9 mouse cellular contexts compared by ENCODE assay signal in the genomic region with DNA sequence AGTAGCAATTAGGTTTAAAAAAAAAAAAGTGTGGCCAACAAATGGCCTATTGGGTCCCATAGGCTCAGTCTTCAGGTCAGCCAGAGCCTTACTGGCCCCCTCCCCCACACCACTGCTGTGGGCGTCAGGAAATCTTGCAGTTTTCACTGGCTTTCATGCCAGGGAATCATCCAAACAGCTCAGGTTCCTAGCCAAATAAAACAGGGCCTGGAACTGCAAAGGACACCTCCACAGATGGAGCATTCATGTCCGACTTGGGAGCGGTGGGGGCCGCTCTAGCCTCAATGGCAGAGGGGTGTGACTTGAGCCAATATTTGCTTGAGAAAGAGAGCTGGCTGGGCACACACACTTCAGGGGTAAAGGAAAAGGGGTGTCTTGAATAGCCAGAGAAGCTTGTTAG. TPM values are rescaled to one million over a fixed set of nuclear protein-coding genes. Genes with fewer than 3 reads are reported as not detected.
A peak's percentile ranks its signal among the peaks of the same experiment; 100 is the strongest.
DNase-seq lines count a peak whose midpoint lies in the region; ATAC-seq and TF ChIP-seq lines count a peak whose summit lies in the region.
"Had no signal": no experiment of that assay in that cellular context is flagged by ENCODE, and none has a peak within 500 bp of the region (broad histone marks: within the 10 kb centered on the region; RNA-seq: fewer than 3 reads in every experiment).

No protein-coding gene starts in this region.

- 47% methylated on average over 4 of the region's 4 CpGs for WGBS in forebrain, embryonic 16.5 days

- H3K4me1 ChIP-seq in forebrain, embryonic 16.5 days (replicated peaks; ENCODE audit: control insufficient read depth, insufficient read depth, low read length): peaks cover 14% of the 10 kb centered on the region

- intact Hi-C loops in gastrocnemius, adult 2 months (cut with DNase I): no loop called here
- intact Hi-C loops in left cerebral cortex, postnatal 14 days (cut with DNase I): no loop called here

- no peak for TF ChIP-seq CTCF in gastrocnemius, adult 2 months (IDR thresholded peaks at IDR 0.05)
- TF ChIP-seq CTCF in Patski (IDR thresholded peaks at IDR 0.05): no peak

- H3K36me3 ChIP-seq in forebrain, embryonic 16.5 days (ENCODE audit: control insufficient read depth, insufficient read depth): no peaks in the 10 kb centered on the region

- no peak overlapping the region for H3K4me2 ChIP-seq in forebrain, embryonic 16.5 days (ENCODE audit: low read length)

- POLR2A ChIA-PET in Patski (lab: Charles Lee): interaction anchor here (1.2 to 1.3 kb wide), 2 partner anchors 12 to 15 kb away, joined by 3 read pairs; no protein-coding TSS in a partner anchor

- no peaks in the 10 kb centered on the region for H3K9me3 ChIP-seq in forebrain, embryonic 16.5 days (ENCODE audit: control insufficient read depth, low read length)

- peak; percentile 18 for ATAC-seq in Patski
- peak; percentile 83 for ATAC-seq in forebrain, embryonic 16.5 days
- ATAC-seq: CD4-positive, CD25-positive, alpha-beta regulatory T cell, adult 4 months had no signal

- peak overlapping the region; percentile 46 for H3K27ac ChIP-seq in gastrocnemius, adult 2 months
- peak overlapping the region; percentile 60 for H3K27ac ChIP-seq in forebrain, embryonic 16.5 days (ENCODE audit: low read length)

- CTCF ChIA-PET in Patski (lab: Charles Lee): interaction anchor here (1.2 to 1.6 kb wide), 5 partner anchors 8 to 16 kb away, joined by 3 to 5 read pairs (median 3); no protein-coding TSS in a partner anchor

- no peak overlapping the region for H3K9ac ChIP-seq in forebrain, embryonic 16.5 days (replicated peaks; ENCODE audit: low read depth, low read length)

- in situ Hi-C loops in Patski (cut with MboI; ENCODE audit: low pct_unique_long_range_greater_than_20kb): no loop called here

- H3K4me3 ChIP-seq in gastrocnemius, adult 2 months: no peak overlapping the region
- H3K4me3 ChIP-seq in forebrain, embryonic 16.5 days (replicated peaks; ENCODE audit: low read length): no peak overlapping the region

- no peaks in the 10 kb centered on the region for H3K27me3 ChIP-seq in Patski
- H3K27me3 ChIP-seq in forebrain, embryonic 16.5 days (replicated peaks; ENCODE audit: control insufficient read depth, insufficient read depth, low read length): no peaks in the 10 kb centered on the region

- DNase-seq in gastrocnemius, adult 2 months: no peak
- DNase-seq in gastrocnemius, postnatal 10 days: no peak
- no peak for DNase-seq in Patski (ENCODE audit: low read depth, low spot score)
- DNase-seq in lung, adult 18-20 months: peak; percentile 76 to 79
- DNase-seq in urinary bladder, postnatal 10 days (ENCODE audit: low spot score): no peak
- DNase-seq in left cerebral cortex, postnatal 14 days (ENCODE audit: low spot score in 2 of 2): no peak
- DNase-seq in adrenal gland, postnatal 14 days: no peak

RNA-seq across cellular contexts. Expression of a gene that starts 20.5 kb away (rescaled TPM):
- 1 to 10 TPM; 3.5 to 3.6 TPM for total RNA-seq in gastrocnemius, adult 2 months (2021)
- 10 to 100 TPM; 10.1 to 14.8 TPM for total RNA-seq in gastrocnemius, postnatal 10 days (2021)
- 73.9 TPM for polyA plus RNA-seq in Patski (2021)
- polyA plus RNA-seq in forebrain, embryonic 16.5 days (2015; fragmentation: Nextera tagmentation; extraction: Ambion mirVana): 62.3 and 64.7 TPM in 2 replicates
- total RNA-seq in left cerebral cortex, postnatal 14 days (2021): 10 to 100 TPM; 48.8 to 53.3 TPM
- total RNA-seq in adrenal gland, postnatal 14 days (2021): 17.3 and 18.9 TPM in 2 replicates

Comparison
In these comparisons a context has a peak if more than half of its experiments do, and no peak if none do; other contexts are left out.
1. DNase-seq: peak in lung, adult 18-20 months (2 of 2); none in gastrocnemius, adult 2 months (single experiment), gastrocnemius, postnatal 10 days (single experiment), Patski (single experiment), urinary bladder, postnatal 10 days (single experiment), left cerebral cortex, postnatal 14 days (0 of 2) and adrenal gland, postnatal 14 days (single experiment).